Mouse (Mus musculus): ENCODE measurements around the gene March5. TPM values are rescaled to one million over a fixed set of nuclear protein-coding genes. Genes with fewer than 3 reads are reported as not detected.

March5 gene
- polyA plus RNA-seq (2016; fragmentation: Nextera tagmentation; extraction: Ambion mirVana) = 150 and 155 TPM in 2 replicates

DNA sequence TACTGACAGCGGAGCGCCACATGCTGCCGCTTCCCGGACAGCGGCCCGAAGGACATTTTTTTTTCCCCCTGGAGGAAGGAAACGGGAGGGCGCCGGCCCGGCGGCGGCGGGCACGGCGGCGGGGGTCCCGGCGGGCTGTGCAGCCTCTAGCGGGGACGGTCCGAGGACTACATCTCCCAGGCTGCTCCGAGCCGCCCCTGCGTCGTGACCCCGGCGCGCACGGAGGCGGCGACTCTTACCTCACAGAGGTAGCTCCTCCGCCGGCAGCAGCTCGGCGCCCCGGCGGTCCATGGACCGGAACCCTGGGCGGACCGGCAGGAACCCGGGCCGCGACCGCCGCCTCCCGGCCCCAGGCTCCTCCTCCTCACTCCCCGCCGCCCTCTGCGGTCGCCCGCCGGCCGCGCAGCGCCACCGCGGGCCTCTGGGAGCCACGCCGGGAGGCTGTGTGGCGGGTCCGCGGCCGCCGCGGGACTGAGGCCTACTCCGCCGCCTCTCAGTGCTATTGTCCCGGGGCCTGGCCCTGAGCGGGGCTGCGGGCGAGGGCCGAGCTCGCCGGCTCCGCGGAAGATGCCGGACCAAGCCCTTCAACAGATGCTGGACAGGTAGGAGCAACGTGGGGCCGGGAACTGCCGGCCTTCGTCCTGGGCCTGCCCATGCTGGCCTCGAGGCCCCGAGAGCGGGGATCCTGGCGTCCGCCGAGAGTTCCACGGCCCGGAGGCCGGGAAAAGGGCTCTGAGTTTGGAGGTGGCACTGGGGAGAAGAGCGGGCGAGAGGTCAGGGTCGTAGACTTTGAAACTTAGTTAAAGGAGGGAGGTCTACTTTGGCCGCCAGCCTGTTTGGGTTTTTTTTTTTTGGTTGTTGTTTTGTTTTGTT, at the start of gene March5:
Gene March5, plus strand, starts transcription at position 241 of the 873 bp plus-strand sequence.
- peak; percentile 98 for ATAC-seq (ENCODE audit: insufficient number of reproducible peaks, insufficient read depth, low FRiP score, low TSS enrichment, low read depth)
- WGBS = under 1% methylated on average over 93 of the region's 94 CpGs
- no peaks in the 10 kb centered on the region for H3K27me3 ChIP-seq
- H3K36me3 ChIP-seq = peaks cover 28% of the 10 kb centered on the region
- H3K9me3 ChIP-seq = no peaks in the 10 kb centered on the region
- peaks cover 13% of the 10 kb centered on the region for H3K4me1 ChIP-seq (replicated peaks)
- peak within 1 kb of the TSS; percentile 94 for H3K27ac ChIP-seq
- H3K4me3 ChIP-seq (replicated peaks) = peak within 1 kb of the TSS; percentile 100
- H3K9ac ChIP-seq (replicated peaks) = peak within 1 kb of the TSS; percentile 99
- peak within 1 kb of the TSS; percentile 85 for H3K4me2 ChIP-seq

GRCm38 (mm10) chr19:37172096-37172495, 35.2 kb upstream of the March5 start:
- H3K27me3 ChIP-seq = peaks cover 42% of the 10 kb centered on the region
- no peak overlapping the region for H3K4me3 ChIP-seq (replicated peaks)
- peaks cover 12% of the 10 kb centered on the region for H3K4me1 ChIP-seq (replicated peaks)
- 47% methylated on average over 1 of the region's 1 CpGs for WGBS
- H3K27ac ChIP-seq = no peak overlapping the region
- no peak overlapping the region for H3K9ac ChIP-seq (replicated peaks)
- no peaks in the 10 kb centered on the region for H3K36me3 ChIP-seq
- no peak for ATAC-seq (ENCODE audit: insufficient number of reproducible peaks, insufficient read depth, low FRiP score, low TSS enrichment, low read depth)
- H3K9me3 ChIP-seq = no peaks in the 10 kb centered on the region
- no peak overlapping the region for H3K4me2 ChIP-seq

DNA sequence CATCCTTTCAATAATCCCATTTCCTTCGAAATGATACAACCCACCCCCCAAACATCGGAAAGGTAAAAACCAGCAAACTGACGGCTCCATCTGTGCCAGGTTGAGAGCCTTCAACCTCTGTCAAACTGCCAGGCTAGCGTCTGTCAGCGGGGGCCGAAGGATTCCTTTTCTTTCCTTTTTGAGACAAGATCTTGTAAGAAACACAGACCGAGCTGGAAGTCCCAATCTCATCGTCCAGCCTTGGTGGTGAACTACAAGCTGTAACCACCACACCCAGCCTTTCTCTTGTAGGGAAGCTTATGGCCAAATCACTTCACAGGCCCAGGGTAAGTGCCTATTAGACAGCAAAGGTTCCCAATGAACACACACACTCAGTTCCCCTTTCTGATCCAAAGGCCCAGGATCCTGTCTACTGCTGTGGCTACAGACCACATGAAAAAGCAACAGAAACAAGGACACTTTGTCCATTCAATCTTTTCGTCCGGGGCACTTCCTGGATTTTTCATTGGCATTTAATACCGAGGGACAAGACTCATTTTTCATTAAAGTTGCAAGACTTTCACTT, 34.7 kb upstream of the March5 start:
- Histone ChIP-seq H3K27ac (no peak overlapping the region), H3K4me2 (no peak overlapping the region), H3K4me1 (replicated peaks) (peaks cover 12% of the 10 kb centered on the region), H3K9me3 (no peaks in the 10 kb centered on the region), H3K27me3 (peaks cover 43% of the 10 kb centered on the region), H3K9ac (replicated peaks) (no peak overlapping the region), H3K36me3 (no peaks in the 10 kb centered on the region), H3K4me3 (replicated peaks) (no peak overlapping the region)
- no peak for ATAC-seq (ENCODE audit: insufficient number of reproducible peaks, insufficient read depth, low FRiP score, low TSS enrichment, low read depth)
- WGBS = 78% methylated on average over 11 of the region's 11 CpGs

DNA sequence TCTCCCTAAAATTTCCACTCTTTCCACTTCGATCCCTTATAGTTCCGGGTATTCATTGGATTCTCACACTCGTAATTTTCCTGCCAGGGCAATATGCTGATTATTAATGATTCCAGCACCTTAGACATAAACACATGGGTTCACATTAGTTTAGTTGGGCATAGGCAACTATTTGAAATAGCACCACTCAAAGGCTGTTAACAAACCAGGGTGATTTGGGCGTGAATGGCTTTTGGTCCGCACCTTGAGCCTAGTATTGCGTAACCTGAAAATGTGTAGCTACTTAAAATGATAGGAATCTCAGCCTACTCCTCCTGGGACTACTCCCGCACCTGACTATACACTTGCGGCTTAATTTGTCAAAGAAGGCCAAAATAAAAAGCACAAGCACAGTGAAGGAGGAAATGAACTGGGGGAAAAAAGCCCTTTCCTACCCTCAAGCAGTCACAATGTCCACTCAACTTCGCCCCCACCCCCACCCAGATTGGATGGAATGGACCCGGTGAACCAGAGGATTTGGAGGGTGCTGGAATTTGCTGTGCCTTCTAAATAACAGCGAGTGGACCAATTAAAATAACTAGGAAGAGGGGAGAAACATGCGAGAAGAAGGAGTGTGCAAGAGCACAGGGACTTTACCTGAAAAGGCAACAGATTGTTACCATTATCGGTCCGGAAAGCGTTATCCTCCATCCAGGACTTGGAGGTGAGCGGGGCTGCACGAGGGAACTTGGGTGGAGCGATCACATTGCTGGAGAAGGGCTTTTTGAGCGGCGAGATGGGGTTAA, 33.8 kb upstream of the March5 start:
- Histone ChIP-seq H3K36me3 (no peaks in the 10 kb centered on the region), H3K4me3 (replicated peaks) (peak overlapping the region; percentile 65), H3K27me3 (peaks cover 43% of the 10 kb centered on the region), H3K4me1 (replicated peaks) (peaks cover 12% of the 10 kb centered on the region), H3K9me3 (no peaks in the 10 kb centered on the region), H3K9ac (replicated peaks) (peak overlapping the region; percentile 67), H3K4me2 (peak overlapping the region; percentile 99), H3K27ac (no peak overlapping the region)
- WGBS = 27% methylated on average over 20 of the region's 20 CpGs
- ATAC-seq (ENCODE audit: insufficient number of reproducible peaks, insufficient read depth, low FRiP score, low TSS enrichment, low read depth) = no peak

- Histone ChIP-seq H3K4me2 (peak overlapping the region; percentile 99), H3K36me3 (no peaks in the 10 kb centered on the region), H3K9ac (replicated peaks) (peak overlapping the region; percentile 67), H3K4me1 (replicated peaks) (peaks cover 12% of the 10 kb centered on the region), H3K27ac (no peak overlapping the region), H3K9me3 (no peaks in the 10 kb centered on the region), H3K4me3 (replicated peaks) (peak overlapping the region; percentile 65), H3K27me3 (peaks cover 43% of the 10 kb centered on the region)
- WGBS = under 1% methylated on average over 70 of the region's 70 CpGs
- peak; percentile 57; the same call in 1 of the 2 replicates for ATAC-seq (ENCODE audit: insufficient number of reproducible peaks, insufficient read depth, low FRiP score, low TSS enrichment, low read depth)
Observed at GRCm38 (mm10) chr19:37174116-37174715, 33.1 kb upstream of the March5 start.

DNA sequence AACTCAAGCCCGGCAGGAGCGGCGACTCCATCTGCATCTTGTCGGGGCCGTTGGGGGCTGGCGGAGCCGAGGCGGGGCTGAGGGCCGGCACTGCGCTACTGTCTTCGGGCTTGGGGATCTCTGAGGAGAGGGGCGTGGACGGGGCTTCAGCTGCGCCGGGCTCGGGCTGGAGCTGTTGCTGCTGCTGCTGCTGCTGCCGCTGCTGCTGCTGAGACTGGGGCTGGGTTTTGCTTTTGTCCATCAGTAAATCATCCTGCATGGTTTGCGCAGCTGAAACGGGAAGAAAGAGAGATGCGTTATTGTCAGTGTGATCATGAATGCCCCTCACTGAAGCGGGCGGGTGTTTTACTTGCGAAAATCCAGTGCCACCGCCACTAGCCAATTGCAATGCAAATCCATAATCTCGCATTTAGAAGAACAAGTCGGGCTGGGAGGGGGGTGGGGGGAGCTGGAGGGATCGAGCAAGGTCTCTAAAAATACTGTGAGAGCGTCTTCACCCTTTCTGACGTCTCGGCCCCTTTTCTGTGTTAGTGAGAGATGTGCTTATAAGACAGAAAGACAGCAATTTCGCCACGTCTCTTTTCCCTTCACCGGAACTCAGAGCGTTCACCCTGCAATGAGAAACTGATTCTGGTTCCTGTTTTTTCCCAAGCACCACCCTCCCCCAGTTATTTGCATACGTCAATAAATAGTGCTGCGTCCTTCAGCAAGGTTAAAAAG, 32.5 kb upstream of the March5 start:
- Histone ChIP-seq H3K27ac (no peak overlapping the region), H3K4me2 (peak overlapping the region; percentile 99), H3K9me3 (no peaks in the 10 kb centered on the region), H3K4me3 (replicated peaks) (peak overlapping the region; percentile 65), H3K27me3 (peaks cover 43% of the 10 kb centered on the region), H3K9ac (replicated peaks) (peak overlapping the region; percentile 67), H3K36me3 (no peaks in the 10 kb centered on the region), H3K4me1 (replicated peaks) (peaks cover 12% of the 10 kb centered on the region)
- ATAC-seq (ENCODE audit: insufficient number of reproducible peaks, insufficient read depth, low FRiP score, low TSS enrichment, low read depth) = peak; percentile 57; the same call in 1 of the 2 replicates
- WGBS = under 1% methylated on average over 36 of the region's 36 CpGs

DNA sequence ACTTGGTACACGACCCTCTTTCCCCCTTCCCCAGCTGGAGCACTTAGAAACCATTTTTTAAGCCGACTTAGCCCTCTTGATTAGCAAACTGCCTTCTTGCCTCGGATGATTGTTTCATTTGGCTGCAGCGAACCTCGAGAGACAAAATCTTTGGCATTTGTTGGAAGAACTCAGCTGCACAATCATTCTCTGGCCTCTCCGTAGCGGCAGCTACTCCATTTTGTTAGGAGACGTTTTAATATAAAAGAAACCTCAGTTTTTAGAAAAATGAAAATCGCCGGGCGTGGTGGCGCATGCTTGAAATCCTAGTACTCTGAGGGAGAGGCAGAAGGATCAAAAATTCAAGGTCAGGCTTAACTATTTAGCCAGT, 31.9 kb upstream of the March5 start:
- 4% methylated on average over 12 of the region's 12 CpGs for WGBS
- ATAC-seq (ENCODE audit: insufficient number of reproducible peaks, insufficient read depth, low FRiP score, low TSS enrichment, low read depth) = no peak
- Histone ChIP-seq H3K27me3 (peaks cover 43% of the 10 kb centered on the region), H3K4me2 (peak overlapping the region; percentile 99), H3K36me3 (no peaks in the 10 kb centered on the region), H3K27ac (no peak overlapping the region), H3K9me3 (no peaks in the 10 kb centered on the region), H3K4me1 (replicated peaks) (peaks cover 12% of the 10 kb centered on the region), H3K4me3 (replicated peaks) (peak overlapping the region; percentile 65), H3K9ac (replicated peaks) (peak overlapping the region; percentile 67; the same call in 1 of the 2 replicates)

DNA sequence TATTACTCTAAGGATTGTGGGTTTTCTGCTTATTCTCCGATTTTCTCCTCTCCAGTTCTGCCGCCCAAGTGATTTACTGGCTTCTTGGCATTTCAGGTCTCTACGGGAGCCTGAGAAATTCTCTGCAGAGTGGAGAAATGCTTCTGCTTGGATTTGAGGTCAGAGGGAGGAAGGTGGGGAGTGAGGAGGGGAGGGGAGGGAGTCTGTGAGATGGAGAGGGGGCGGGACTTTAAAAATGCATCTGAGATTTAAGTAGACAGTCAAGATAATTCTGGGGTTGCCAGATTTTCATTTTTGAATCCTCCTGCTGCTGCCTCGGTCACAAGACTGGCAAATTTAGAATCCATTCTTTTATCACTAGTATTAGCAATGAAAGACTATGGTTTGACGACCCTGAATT, 31.4 kb upstream of the March5 start:
- H3K4me3 ChIP-seq (replicated peaks) = peak overlapping the region; percentile 65
- H3K27me3 ChIP-seq = peaks cover 41% of the 10 kb centered on the region
- no peak for ATAC-seq (ENCODE audit: insufficient number of reproducible peaks, insufficient read depth, low FRiP score, low TSS enrichment, low read depth)
- no peaks in the 10 kb centered on the region for H3K9me3 ChIP-seq
- H3K4me2 ChIP-seq = peak overlapping the region; percentile 99
- WGBS = 9% methylated on average over 6 of the region's 6 CpGs
- peaks cover 12% of the 10 kb centered on the region for H3K4me1 ChIP-seq (replicated peaks)
- H3K36me3 ChIP-seq = no peaks in the 10 kb centered on the region
- H3K27ac ChIP-seq = no peak overlapping the region
- H3K9ac ChIP-seq (replicated peaks) = no peak overlapping the region

DNA sequence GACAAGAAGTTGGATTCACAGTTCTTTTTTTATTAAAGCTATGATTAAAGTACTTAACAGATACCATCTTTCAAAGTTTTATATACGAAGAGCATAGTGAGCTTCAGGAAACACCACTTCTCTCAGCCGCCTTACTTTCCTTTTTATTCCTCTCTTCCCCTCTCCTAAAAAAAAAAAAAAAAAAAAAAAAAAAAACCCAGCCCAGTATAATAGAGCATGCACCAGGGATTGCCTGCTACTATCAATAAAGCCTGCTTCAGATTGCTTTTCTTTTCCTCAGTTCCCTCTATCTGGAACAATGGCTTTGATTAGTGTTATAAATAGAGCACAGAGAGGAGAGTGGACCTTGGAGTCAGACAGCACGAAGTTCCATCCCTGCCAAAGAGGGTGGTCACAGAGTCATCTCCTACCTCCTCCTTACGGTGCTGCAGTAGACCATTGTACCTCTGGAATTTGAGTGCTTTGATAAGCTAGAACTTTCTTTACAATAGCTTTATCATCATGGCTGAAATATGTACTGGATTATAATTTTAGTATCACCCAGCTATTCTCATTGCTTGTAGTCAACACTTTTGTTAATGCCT, 30.4 kb upstream of the March5 start:
- Histone ChIP-seq H3K27me3 (peaks cover 36% of the 10 kb centered on the region), H3K4me1 (replicated peaks) (peaks cover 12% of the 10 kb centered on the region), H3K36me3 (no peaks in the 10 kb centered on the region), H3K9ac (replicated peaks) (no peak overlapping the region), H3K27ac (no peak overlapping the region), H3K9me3 (no peaks in the 10 kb centered on the region), H3K4me2 (no peak overlapping the region), H3K4me3 (replicated peaks) (no peak overlapping the region)
- ATAC-seq (ENCODE audit: insufficient number of reproducible peaks, insufficient read depth, low FRiP score, low TSS enrichment, low read depth) = no peak
- WGBS = 45% methylated on average over 4 of the region's 4 CpGs

Data from limb, embryonic 12.5 days (tissue).